Mouse (Mus musculus): ENCODE data around the gene Serpina3k. TPM values are rescaled to one million over a fixed set of nuclear protein-coding genes. Genes with fewer than 3 reads are reported as not detected.
"Not testable (repeated sequence)": the region's sequence is repeated elsewhere in the genome, so short reads cannot be mapped to it uniquely, and the experiment has no call there.

Gene Serpina3k
- total RNA-seq, 2 experiments from 2014 or later, result not detected

DNA sequence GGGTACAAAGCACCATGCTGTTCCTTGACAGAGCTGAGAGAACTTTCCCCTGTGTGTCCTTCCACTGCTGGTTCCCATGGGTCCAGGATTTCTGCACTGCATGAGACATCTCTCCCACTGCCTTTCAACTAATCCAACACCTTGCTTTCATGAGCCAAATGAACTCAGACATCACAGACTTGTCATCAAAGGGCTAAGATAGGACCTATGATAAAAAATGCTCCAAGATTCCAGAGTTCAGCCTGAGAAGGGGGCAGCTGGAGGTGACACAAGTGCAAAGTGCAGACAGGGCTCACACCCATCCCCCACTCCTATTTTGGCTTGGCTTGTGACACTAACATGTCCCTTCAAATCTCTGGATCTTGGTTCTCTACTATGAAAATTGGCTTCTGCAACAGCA lies 50.2 kb downstream of the Serpina3k start:
- DNase-seq, result no peak

- not testable (repeated sequence) for DNase-seq
Measured at GRCm38 (mm10) chr12:104391057-104391456, 52.8 kb downstream of the Serpina3k start.

Other genes starting within 250 kb of the Serpina3k start
- gene Serpina5, start 237.4 kb upstream of the Serpina3k start, total RNA-seq (2021), result not detected
- gene Serpina3a, start 225.8 kb upstream of the Serpina3k start, total RNA-seq (2021), result not detected
- not detected for gene Serpina3b, start 210.5 kb upstream of the Serpina3k start, total RNA-seq (2021)
- 1 to 10 TPM in 1 of 2 experiments, under 1 TPM in 1; 0.79 to 1.2 TPM for gene Serpina3c, start 184.6 kb upstream of the Serpina3k start, total RNA-seq (2021)
- gene Serpina3f, start 123.9 kb upstream of the Serpina3k start, total RNA-seq (2021), result 1 to 10 TPM in 1 of 2 experiments, under 1 TPM in 1; 0.62 to 1.1 TPM
- 1 to 10 TPM; 4.5 to 5.0 TPM for gene Serpina3g, start 102.2 kb upstream of the Serpina3k start, total RNA-seq (2021)
- gene Serpina3i, start 75.4 kb upstream of the Serpina3k start, total RNA-seq (2021), result under 1 TPM; 0.42 to 0.49 TPM
- gene Serpina3j, start 23.9 kb upstream of the Serpina3k start, total RNA-seq (2021), result not detected
- gene Serpina3m, start within 50 bp of the Serpina3k start, total RNA-seq (2021), result under 1 TPM; 0.17 to 0.36 TPM
- 10 to 100 TPM in 1 of 2 experiments, 1 to 10 TPM in 1; 9.0 to 11.2 TPM for gene Serpina3n, start 68.2 kb downstream of the Serpina3k start, total RNA-seq (2021)
- not detected for gene Gsc, start 134.8 kb downstream of the Serpina3k start, total RNA-seq (2021)